Mouse (Mus musculus) testis, postnatal 14 days (tissue): Measurements from ENCODE around the gene Zbtb2.

ENCODE experiments used
- DNase-seq: peaks from one replicate; pipeline ENCODE4 v3.0.0; 2021; ENCODE audit warnings: low spot score

The Zbtb2 gene

DNA sequence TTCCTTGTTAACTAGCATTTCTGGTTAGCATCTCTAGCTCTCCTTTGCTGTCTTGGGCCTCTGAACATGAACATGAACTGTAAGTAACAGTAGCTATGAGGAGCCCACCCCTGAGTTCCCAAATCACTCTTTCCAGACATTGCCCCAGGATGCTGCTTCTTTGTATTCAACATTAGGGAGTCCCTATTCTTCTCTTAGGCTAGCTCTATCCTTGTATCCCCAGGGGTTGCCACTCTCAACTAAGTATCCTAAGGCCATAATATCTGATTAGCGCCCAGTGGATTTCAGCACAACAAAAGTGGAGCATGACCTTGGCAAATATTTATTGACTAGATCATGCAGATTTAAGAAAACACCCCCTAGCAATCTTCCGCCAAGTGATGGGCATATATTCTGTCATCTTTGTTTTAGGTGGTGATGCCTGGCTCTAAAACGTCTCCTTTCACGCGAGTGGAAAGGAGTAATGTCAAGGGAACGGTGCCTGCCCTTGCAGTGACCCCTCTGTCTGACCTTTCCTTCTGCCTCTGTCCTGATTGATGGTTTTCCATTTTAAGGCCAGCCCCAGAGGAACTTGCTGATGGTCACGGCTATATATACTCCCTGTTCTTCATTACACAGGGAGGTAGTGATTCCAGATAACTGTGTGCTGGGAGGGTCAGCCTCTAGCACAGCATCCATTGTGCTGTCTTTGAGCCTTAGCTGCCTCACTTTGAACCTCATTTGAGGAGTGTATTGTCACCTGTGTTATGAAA, 55.5 kb downstream of the Zbtb2 start:
- no peak for DNase-seq

DNA sequence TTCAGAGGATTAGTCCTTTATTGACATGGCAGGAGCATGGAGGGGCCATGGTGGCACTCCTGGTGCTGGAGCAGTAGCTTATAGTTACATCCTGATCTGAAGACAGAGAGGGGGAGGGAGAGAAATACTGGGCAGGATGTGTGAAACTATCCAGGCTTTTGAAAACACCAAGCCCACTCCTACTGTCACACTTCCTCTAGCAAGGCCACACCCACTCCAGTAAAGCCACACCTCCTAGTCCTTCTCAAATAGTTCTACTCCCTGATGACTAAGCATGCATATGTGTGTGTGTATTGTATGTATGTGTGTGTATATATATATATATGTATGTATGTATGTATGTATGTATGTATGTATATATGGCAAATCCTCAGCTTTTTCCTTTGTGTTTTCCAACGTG, 60.2 kb downstream of the Zbtb2 start:
- no peak for DNase-seq

GRCm38 (mm10) chr10:4325562-4325961, 62.3 kb downstream of the Zbtb2 start:
- DNase-seq = no peak

DNA sequence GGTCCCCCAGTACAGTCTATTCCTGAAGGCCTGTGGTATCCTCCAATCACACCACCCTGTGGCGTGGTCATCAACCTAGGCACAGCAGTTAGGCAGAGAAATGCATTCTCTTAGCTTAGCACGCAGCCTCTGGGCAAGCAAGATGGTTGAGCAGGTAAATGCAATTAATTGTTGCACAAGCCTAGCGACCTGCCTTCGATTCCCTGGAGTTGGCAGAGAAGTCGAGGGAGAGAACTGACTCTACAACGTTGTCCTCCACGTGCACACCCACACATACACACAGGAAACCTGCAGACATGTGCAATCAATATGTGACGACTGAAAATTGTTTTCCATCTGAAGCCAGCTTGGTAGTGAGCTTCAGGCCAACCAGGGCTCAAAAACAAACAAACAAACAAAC, 64.0 kb downstream of the Zbtb2 start:
- no peak for DNase-seq
